Mouse (Mus musculus) 416B (cell line): ENCODE results near the gene Fkbp15.

Experiments
- DNase-seq: peaks from one replicate; pipeline ENCODE4 v3.0.0; 2011; ENCODE audit warnings: low read depth

Gene Fkbp15

DNA sequence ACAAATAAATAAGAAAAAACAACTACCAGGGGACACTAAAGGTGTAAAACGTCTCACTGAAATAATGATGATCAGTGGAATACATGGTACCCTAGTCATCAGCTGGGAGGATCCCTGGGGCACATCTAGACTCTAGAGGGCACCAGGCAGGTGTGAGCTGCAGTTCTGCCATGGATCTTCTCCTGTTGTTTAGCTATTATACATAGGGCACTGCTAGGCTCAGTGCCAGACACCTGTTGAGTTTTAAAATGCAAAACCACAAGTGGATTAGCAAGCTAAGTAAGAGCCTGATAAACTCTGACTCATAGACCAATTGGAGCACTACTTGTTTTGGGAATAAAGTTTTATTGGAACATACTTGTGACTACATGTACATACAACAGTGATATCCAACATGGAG is 42.1 kb downstream of the Fkbp15 start:
- peak; percentile 24 for DNase-seq

DNA sequence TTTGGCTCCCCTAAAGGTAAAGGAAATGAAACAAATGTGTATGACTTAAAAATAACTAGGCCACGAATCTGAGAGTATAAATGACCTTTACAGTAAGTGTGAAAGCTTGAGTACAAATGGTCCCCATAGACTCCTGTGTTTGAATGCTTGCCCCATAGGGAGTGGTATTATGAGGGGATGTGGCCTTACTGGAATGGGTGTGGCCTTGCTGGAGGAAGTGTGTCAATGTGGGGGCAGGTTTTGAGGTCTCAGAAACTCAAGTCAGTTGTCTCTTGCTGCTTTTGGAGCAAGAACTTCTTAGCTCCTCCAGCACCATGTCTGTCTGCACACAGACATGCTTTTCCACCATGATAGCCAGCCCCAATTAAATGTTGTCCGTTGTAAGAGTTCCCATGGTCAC is 43.9 kb downstream of the Fkbp15 start:
- peak; percentile 77 for DNase-seq

DNA sequence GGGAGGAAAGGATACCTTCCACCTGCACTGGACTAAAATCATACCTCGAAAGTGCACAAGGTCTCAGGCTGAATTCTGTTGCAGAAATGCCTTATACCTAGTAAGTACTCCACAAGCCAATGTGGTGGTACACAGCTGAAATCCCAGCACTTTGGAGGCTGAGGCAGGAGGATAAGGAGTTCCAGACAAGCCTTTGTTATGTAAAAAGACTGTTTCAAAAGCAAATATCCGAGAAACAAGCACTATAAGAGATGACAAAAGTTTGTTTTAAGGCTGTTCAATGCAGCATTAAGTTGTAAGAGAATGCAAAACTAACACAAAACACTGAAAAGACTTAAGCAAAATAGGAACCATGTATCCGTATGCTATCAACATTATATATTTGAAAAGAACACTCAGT is 45.8 kb downstream of the Fkbp15 start:
- no peak for DNase-seq

DNA sequence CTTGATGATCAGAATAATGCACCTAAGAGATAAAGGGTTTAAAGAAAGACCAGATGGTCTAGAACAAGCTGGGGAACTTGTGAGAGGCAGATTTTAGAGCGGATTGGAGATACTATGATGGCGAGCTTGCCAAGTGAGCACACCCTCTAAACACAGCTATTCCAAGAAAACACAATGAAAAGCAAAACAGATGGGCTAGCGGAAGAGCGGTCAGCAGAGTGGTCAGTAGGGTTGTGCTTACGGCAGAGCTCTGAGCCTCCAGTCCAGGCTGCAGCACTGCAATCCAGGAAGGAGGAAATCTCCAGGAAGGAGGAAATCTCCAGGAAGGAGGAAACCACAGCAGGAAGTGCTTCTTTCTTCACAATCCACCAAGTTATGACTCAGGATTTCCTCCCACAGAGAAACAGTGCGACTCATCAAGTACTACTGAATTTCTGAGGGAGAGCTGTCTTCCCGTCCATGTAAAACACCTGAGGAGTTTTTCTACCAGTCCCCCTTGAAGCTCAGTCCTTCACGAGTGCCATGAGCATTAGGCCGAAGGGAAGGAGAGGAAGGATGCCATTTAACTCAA is 46.6 kb downstream of the Fkbp15 start:
- peak; percentile 83 for DNase-seq

DNA sequence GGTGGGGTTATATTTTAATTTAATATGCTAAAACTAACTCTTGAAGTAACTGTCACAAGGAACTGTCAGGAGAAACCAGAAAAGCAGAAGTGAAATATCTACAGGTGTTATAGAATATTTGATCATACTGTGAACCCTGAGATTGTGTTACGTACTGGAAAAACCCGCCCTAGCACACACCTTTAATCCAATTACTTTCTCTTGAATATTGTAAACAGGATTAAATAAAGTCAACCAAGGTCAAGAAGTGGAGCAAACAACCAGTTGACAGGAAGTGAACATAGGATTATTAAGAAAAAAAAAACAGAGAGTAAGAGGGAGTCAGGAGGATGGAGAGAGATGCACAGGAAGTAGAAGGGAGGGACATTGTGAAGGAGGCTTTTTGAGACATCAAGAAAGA is 47.5 kb downstream of the Fkbp15 start:
- no peak for DNase-seq

DNA sequence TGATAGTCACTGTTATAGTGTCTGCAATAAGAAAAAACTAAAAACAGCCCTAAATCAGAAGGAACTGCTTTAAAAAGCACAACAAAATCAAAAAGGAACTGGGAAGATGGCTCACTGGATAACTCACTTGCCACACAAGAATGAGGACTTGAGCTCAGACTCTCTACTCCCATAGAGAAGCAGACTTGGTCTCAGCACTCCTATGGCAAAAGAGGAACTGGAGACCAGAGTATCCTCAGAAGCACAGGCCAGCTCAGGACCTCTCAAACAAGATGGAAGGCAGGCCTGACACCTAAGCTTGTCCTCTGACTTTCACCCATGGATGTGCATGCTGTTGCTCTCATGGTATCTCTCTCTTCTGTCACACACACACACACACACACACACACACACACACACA is 51.9 kb downstream of the Fkbp15 start:
- no peak for DNase-seq

DNA sequence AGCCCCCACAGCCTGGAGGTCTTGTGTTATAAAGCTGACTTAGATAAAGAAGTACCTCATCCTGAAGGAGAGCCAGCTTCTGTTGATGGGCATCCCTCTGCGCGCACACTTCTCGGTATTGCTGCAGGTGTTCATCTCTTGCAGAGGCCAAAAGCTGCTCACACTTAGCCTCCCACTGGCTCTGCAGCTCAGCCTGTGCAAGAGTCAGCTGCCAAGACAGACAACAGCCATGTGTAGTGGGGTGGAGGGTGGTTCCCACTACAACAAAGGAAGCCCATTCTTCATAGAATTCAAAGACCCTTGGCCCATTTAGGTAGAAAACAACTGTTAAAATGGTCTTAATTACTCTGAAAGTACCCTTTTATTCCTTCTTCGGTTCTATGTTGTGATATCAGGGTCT is 53.5 kb downstream of the Fkbp15 start:
- no peak for DNase-seq

DNA sequence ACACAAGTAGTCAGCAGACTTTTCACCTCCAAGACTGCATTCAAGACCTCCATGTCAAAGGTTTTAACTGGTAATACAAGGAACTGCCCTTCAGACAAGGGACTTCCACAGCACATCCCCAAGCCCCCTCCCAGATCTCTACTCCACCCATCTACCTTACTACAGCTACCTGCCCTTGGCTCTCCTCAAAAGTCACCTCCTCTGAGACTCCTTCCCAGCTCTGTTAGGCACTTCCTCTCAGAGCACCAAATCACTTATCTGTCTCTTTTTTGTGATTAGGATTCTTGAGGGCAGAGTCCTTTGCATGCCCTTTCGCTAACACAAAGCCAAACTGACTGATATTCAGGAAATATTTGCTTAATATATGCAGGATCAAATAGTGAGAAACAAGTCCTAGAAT is 54.0 kb downstream of the Fkbp15 start:
- DNase-seq: no peak

DNA sequence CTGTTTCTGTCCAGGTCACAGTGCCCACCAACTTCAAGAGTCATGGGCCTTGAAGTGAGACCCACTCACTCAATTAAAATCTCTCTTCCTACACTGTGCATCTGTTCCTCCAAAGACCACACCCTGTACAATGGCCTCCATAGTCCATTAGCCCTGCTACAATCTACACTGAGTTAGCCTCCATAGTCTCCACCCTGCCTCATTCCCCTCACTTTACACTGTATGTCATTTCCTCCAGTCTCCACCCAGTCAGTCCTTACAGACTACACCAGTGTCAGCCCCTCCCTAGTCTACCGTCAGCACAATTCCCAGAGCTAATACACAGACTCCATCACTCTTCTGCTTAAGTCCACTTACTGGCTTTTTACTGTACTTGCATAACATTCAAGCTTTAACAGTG is 57.1 kb downstream of the Fkbp15 start:
- no peak for DNase-seq

DNA sequence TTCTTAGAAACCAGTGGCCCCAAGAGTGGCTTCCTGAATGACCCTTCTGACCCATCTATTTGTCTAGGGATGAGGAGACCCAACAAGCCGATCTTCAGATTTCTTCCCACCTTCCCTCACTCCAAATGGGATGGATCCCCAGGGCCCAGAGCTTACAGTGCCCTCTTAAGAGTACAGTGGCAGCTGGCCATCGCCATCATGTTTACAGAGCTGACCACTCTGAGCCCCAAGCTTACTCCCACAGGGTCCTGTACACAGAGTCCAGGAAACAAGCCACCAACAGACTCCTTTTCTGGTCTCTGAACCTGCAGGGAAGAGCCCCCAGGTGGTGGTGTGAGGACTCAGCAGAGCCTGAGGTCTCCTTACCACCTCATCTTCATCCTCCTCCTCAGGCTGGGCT is 57.6 kb downstream of the Fkbp15 start:
- DNase-seq: no peak

DNA sequence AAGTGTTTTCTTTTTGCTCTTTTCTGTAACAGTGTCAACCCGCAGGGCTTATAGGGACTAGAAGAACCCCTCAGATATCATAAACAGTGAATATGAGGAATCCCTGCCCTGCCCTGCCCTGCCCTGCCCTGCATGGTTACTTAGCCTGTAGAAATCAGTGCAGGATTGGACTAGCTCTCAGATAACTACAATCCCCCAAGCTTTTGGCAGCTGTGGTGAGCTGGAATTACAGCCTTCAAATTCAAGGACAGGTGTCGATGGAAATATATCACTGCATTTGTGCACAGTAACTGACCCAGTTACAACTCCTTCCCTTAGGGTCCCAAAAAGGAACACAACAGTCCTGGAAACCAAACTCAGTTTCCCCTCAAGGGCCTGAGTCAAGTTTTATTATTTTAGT is 60.3 kb downstream of the Fkbp15 start:
- no peak for DNase-seq

DNA sequence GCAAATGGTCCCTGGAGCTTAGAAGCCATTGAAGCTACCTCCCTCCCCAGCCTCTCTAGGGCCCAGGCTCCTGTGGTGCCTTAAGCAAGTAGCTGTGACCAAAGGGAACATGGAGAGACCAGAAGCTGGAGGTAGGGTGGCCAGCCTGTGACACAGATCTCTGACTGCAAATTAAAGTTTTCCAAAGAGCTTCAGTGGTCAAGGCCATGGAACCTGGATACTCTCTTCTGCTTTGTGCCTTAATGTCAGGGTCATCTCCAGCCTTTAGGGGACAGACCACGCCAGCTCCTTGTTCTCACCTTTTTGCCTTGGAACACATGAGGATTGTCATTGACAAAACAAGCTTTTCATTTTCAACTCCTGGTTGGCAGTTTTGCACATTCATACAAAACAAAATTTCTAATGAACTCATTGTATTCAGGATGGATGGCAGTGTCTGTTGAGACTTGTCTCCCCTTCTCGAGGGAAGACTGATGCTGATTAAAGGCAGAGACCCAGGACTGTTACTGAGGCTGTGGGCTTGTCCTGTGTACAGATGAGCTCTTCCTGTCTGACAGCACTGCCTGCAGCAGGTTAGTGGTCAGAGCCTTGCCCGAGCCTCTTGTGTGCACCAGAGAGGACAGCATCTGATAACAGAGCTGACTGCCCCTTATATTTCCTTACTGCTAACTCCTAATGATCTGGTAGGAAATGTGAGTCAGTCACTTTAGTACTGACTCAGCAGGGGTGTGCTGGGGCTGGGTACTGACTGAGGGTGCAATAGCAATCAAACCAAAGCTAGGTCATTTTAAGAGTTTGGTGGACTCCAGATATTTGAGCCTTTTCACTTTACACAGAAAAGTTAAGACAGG is 62.8 kb downstream of the Fkbp15 start:
- peak; percentile 92 for DNase-seq

DNA sequence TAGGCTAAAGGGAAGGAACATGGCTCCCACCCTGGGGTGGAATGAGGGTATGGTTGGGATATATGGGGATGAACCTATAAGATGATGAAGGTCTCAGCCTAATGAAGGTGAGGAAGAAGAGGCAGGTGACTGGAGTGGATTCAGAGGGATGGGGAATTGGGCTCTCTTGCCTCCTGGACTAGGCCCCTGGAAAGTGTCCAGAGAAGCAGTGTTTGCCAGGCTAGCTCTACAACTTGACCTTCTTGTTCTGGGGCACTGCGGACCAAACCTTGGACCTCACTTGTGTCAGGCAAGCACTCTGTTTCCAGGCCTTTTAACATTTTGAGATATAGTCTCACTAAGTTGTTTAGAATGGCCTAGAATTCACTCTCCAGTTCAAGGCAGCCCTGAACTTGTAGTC is 65.6 kb downstream of the Fkbp15 start:
- no peak for DNase-seq

DNA sequence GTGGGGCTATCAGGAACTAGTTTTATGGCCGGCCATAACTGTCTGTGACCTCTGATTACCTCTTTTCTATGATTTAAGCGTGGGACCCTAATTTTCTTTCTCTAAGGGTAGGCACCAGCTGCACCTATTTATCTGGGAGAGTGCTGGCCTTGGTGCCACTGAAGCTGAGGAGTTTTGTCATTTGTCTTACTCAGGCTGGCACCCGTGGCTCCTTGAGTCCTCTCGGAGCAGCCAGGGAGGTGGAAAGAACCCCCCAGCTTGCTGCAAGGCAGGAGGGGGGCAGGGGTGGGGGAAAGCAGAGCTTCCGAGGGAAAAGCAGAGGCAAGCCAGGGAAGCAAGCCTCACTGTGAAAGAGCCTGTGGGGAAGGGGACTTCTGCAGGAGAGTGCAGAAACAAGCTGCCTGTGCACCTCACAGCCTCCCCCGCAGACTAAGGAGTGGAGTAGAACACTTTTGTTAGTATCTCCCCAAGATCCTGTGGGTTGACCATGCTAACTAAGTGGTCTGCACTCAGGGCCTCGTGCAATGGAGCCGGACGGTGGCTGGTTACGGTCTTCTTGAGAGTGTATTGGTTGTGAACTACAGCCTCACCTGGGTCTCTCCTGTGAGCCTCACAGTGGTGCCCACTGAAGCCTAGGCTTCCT is 67.0 kb downstream of the Fkbp15 start:
- DNase-seq: no peak

DNA sequence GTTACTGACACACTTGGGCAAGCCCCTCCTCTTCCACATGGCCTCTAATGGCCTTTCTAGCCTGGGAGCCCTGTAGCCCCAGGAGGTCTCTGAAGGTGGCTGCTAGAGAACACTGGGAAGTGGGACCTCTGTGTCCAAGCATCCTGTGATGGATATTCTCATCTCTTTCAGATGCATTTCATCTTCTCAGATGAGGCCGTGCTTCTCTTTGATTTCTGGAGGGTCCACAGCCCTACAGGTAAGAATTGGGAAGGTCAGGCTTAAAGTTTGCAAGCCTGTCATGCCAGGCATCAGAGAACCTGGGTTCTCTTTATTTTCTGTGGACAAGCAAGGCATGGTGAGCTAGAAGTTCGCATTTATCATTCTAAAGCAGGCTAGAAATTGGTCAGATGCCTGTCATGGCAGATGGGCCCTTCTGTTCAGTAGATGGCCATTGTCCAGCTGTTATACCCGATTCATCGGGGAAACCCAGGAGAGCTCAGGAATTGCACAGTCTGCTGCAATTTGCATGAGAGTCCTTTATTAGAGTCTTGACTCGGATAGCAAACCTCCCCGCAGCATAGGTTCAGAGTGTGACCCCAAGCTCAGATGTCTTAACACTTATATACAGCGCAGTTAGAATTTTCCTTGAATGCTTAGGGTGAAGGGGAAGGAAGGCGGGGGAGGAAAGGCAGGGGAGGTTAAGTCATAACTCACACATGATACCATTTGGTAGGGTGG is 67.7 kb downstream of the Fkbp15 start:
- no peak for DNase-seq

DNA sequence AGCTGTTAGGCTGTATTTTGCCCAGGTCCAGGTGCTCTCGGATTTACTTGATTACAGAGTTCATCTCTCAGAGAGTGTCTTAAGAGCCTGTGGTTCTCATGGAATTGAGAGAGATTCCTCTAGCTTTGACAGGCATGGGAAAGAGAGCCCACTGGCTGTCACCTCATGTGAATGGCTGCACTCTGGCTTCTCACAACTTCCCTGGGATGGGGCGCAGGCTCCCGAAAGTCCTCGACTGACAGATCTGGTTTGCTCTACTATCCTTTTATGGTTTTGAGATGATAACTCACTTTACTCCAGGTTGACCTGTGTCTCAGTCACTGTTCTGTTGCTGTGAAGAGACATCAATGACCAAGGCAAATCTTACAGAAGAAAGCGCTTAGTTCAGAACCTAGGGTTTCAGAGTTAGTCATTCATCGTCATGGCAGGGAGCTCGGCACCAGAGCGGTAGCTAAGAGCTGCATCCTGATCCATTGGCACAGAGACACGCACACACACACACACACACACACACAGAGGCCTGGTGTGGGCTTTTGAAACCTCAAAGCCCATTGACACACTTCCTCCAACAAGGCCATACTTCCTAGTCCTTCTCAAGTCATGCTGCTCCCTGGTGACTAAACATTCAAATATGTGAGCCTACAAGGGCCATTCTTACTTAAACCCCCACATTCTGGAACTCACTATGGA is 69.4 kb downstream of the Fkbp15 start:
- DNase-seq: peak; percentile 93

DNA sequence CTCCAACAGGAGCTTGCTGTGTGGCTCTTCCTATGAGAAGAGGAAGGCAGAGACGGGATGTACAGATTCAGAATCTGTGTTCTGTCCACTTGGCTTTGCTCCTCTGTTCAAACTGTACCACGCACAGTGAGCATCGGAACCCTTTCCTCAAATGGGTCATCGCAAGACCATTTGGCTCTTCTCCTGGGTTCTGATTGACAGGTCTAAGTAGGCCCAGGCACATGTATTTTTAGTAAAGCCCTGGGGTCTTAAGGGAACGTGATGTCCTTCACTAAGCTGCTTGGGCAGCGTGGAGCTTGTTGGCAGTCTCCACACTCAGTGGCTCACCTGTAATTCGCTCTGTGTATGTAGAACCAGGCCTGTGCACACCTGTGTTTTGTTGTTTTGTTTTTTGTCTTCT is 71.1 kb downstream of the Fkbp15 start:
- DNase-seq: no peak

DNA sequence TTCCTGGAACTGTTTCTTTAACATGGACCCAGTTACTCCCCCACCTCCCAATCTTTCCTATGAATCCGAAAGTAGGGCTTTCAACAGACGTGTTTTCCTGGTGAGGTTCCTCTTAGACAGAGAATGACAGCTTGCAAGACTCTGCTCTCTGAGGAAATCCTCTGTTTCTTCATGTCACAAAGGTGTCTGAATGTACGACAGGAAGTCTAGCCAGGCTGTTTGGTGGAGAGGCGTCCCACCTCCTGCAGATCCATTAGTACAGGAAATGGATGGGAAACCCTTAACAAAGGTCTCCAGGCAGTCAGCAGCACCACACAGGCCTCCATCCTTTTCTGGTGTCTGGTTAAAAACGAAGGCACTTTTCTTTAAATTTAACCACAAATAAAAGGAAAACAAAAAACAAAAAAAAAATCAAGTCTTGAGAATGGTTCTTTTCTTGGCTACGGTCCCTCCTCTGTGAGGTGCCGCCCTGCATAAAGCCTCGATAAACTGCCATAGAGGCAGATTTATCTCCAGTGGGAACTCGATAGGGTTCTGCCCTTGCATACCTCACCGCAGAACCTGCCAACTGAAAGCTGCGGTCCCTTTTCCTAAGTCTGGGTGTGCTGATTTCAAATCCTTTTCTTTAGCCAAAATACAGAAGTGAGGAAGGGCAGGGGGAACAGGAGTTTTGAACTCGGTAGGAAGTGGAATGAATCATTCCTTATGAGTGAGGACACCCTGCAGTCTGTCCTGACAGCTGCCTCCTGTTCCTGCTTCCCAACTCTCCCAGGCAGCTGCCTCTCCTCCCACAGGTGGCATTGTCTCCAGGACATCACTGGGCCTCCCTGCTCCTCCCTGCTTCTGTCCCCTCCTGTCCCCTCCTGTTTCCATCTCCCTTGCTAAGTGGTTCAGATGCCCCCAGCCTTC is 73.1 kb downstream of the Fkbp15 start:
- peak; percentile 39 for DNase-seq

DNA sequence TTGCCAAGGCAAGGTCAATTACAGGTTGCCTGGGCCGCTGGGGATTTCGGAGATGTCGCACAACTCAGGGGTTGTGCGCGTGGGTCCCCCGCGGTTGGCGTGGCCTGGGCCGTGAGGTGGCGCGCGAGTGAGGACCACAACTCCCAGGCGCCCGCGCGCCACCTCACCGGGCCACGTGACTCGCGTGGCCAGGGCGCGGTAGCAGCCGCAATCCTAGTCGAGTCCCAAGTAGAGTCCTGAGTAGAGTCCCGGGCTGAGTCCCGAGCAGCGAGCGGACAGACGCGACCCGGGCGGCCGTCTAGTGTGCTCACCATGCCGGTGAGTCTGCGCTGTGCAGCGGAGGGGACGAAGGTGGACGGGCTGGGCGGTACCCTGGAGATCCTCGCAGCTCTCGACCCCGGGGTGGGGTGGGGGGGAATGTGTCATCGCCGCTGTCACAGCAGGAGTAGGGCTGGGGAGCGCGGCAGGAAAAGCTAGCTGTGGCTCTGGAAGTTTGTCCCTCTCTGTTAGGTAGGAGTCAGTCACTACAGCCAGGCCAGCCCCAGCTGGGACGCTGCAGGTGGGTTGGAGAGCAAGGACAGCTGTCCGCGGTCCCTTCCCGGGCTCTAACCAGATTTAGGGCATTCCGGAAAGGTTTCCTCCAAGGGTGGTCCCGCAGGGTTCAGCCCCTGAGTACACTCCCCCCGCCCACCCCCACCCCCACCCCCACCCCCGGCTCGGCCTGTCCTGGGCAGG is 73.9 kb downstream of the Fkbp15 start:
- DNase-seq: peak; percentile 72

DNA sequence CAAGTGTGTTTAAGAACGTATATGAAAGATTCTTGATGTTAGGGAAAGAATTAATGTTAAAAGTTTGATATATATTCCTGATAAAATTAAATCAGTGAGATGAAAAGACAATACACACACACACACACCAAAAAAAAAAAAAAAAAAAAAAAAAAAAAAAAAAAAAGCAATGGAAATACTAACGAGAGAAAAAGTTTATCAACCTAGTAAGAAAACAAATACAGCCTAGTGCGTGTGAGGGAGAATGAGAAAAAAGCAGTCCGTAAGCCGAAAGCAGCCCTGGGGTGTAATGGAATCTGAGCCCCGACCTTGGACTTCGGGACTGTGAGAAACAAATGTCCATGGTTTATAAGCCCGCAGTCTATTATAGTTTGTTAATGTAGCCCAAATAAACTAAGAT is 74.8 kb downstream of the Fkbp15 start:
- no peak for DNase-seq
